Mouse (Mus musculus): Measurements from ENCODE around the gene Hspb7. TPM values are rescaled to one million over a fixed set of nuclear protein-coding genes. Genes with fewer than 3 reads are reported as not detected.

Hspb7 gene
- polyA plus RNA-seq, 1 experiment from 2014 or later, result 0.04 TPM

- H3K27me3 ChIP-seq (ENCODE audit: insufficient read depth, low read length), result no peaks in the 10 kb centered on the region
- H3K4me3 ChIP-seq (ENCODE audit: low read depth, low read length), result no peak overlapping the region
- H3K27ac ChIP-seq (ENCODE audit: low read depth), result no peak overlapping the region
- H3K4me2 ChIP-seq (ENCODE audit: low read depth, low read length), result no peak overlapping the region
- WGBS (ENCODE audit: insufficient replicate concordance), result 89% methylated on average over 9 of the region's 9 CpGs
- no peaks in the 10 kb centered on the region for H3K9me3 ChIP-seq (ENCODE audit: low read length)
- no peak for TF ChIP-seq EP300 (IDR thresholded peaks at IDR 0.05; ENCODE audit: low read depth)
- TF ChIP-seq CTCF (IDR thresholded peaks at IDR 0.05; ENCODE audit: low read depth), result no peak
- ATAC-seq, result no peak
- no peak overlapping the region for H3K9ac ChIP-seq (replicated peaks)
- no peaks in the 10 kb centered on the region for H3K4me1 ChIP-seq (ENCODE audit: insufficient read depth)
- no peak for DNase-seq
- peaks cover 95% of the 10 kb centered on the region for H3K36me3 ChIP-seq (replicated peaks; ENCODE audit: insufficient read depth, low read length)
Observed at GRCm38 (mm10) chr4:141469343-141469742, 48.8 kb downstream of the Hspb7 start.

GRCm38 (mm10) chr4:141471491-141471890 lies 50.9 kb downstream of the Hspb7 start:
- no peak overlapping the region for H3K4me2 ChIP-seq (ENCODE audit: low read depth, low read length)
- no peak for ATAC-seq
- H3K36me3 ChIP-seq (replicated peaks; ENCODE audit: insufficient read depth, low read length), result peaks cover 96% of the 10 kb centered on the region
- no peak for TF ChIP-seq EP300 (IDR thresholded peaks at IDR 0.05; ENCODE audit: low read depth)
- DNase-seq, result no peak
- no peak overlapping the region for H3K27ac ChIP-seq (ENCODE audit: low read depth)
- no peaks in the 10 kb centered on the region for H3K4me1 ChIP-seq (ENCODE audit: insufficient read depth)
- no peaks in the 10 kb centered on the region; the same call in 1 of the 2 replicates for H3K9me3 ChIP-seq (ENCODE audit: low read length)
- H3K27me3 ChIP-seq (ENCODE audit: insufficient read depth, low read length), result no peaks in the 10 kb centered on the region
- no peak overlapping the region for H3K4me3 ChIP-seq (ENCODE audit: low read depth, low read length)
- WGBS (ENCODE audit: insufficient replicate concordance), result 98% methylated on average over 16 of the region's 16 CpGs
- H3K9ac ChIP-seq (replicated peaks), result no peak overlapping the region

GRCm38 (mm10) chr4:141472641-141473321 lies 52.2 kb downstream of the Hspb7 start:
- no peak for ATAC-seq

GRCm38 (mm10) chr4:141474431-141474830 lies 53.9 kb downstream of the Hspb7 start:
- ATAC-seq (no peak), DNase-seq (no peak)
- Histone ChIP-seq H3K9me3 (ENCODE audit: low read length) (peaks cover 7% of the 10 kb centered on the region; the same call in 1 of the 2 replicates), H3K36me3 (replicated peaks; ENCODE audit: insufficient read depth, low read length) (peaks cover 98% of the 10 kb centered on the region), H3K27me3 (ENCODE audit: insufficient read depth, low read length) (no peaks in the 10 kb centered on the region), H3K4me2 (ENCODE audit: low read depth, low read length) (no peak overlapping the region), H3K27ac (ENCODE audit: low read depth) (no peak overlapping the region), H3K4me3 (ENCODE audit: low read depth, low read length) (no peak overlapping the region), H3K9ac (replicated peaks) (no peak overlapping the region), H3K4me1 (ENCODE audit: insufficient read depth) (no peaks in the 10 kb centered on the region; the same call in 1 of the 2 replicates)
- WGBS (ENCODE audit: insufficient replicate concordance), result 90% methylated on average over 19 of the region's 19 CpGs
- TF ChIP-seq CTCF (IDR thresholded peaks at IDR 0.05; ENCODE audit: low read depth) (no peak), EP300 (IDR thresholded peaks at IDR 0.05; ENCODE audit: low read depth) (no peak)

More at GRCm38 (mm10) chr4:141472641-141473321, 52.2 kb downstream of the Hspb7 start:
- H3K4me3 ChIP-seq (ENCODE audit: low read depth, low read length), result no peak overlapping the region
- H3K9me3 ChIP-seq (ENCODE audit: low read length), result no peaks in the 10 kb centered on the region; the same call in 1 of the 2 replicates
- DNase-seq, result no peak
- no peak overlapping the region for H3K27ac ChIP-seq (ENCODE audit: low read depth)
- no peak overlapping the region for H3K9ac ChIP-seq (replicated peaks)
- TF ChIP-seq EP300 (IDR thresholded peaks at IDR 0.05; ENCODE audit: low read depth), result no peak
- TF ChIP-seq CTCF (IDR thresholded peaks at IDR 0.05; ENCODE audit: low read depth), result no peak
- WGBS (ENCODE audit: insufficient replicate concordance), result 94% methylated on average over 32 of the region's 32 CpGs
- H3K36me3 ChIP-seq (replicated peaks; ENCODE audit: insufficient read depth, low read length), result peaks cover 97% of the 10 kb centered on the region
- no peaks in the 10 kb centered on the region for H3K27me3 ChIP-seq (ENCODE audit: insufficient read depth, low read length)
- H3K4me2 ChIP-seq (ENCODE audit: low read depth, low read length), result no peak overlapping the region
- no peaks in the 10 kb centered on the region for H3K4me1 ChIP-seq (ENCODE audit: insufficient read depth)

Other genes with a start within 250 kb of the Hspb7 start
- 0.43 and 0.79 TPM in 2 replicates for gene Rsg1, start 206.8 kb upstream of the Hspb7 start, polyA plus RNA-seq (2015; fragmentation: Nextera tagmentation; extraction: Ambion mirVana)
- 3.0 and 4.2 TPM in 2 replicates for gene Arhgef19, start 181.3 kb upstream of the Hspb7 start, polyA plus RNA-seq (2015; fragmentation: Nextera tagmentation; extraction: Ambion mirVana)
- 1.5 and 2.4 TPM in 2 replicates for gene Epha2, start 119.5 kb upstream of the Hspb7 start, polyA plus RNA-seq (2015; fragmentation: Nextera tagmentation; extraction: Ambion mirVana)
- 0.53 and 0.96 TPM in 2 replicates for gene Fam131c, start 52.6 kb upstream of the Hspb7 start, polyA plus RNA-seq (2015; fragmentation: Nextera tagmentation; extraction: Ambion mirVana)
- gene Clcnka, start 22.1 kb upstream of the Hspb7 start, polyA plus RNA-seq (2015; fragmentation: Nextera tagmentation; extraction: Ambion mirVana), result not detected in 2 replicates
- gene Clcnkb, start 4.8 kb upstream of the Hspb7 start, polyA plus RNA-seq (2015; fragmentation: Nextera tagmentation; extraction: Ambion mirVana), result not detected in 2 replicates
- gene Srarp, start 15.3 kb downstream of the Hspb7 start, polyA plus RNA-seq (2015; fragmentation: Nextera tagmentation; extraction: Ambion mirVana), result not detected in 2 replicates
- gene Zbtb17, start 23.9 kb downstream of the Hspb7 start, polyA plus RNA-seq (2015; fragmentation: Nextera tagmentation; extraction: Ambion mirVana), result 4.6 and 5.5 TPM in 2 replicates
- gene Spen, start 117.8 kb downstream of the Hspb7 start, polyA plus RNA-seq (2015; fragmentation: Nextera tagmentation; extraction: Ambion mirVana), result 2.3 and 3.0 TPM in 2 replicates
- 1.5 and 1.8 TPM in 2 replicates for gene Fblim1, start 185.3 kb downstream of the Hspb7 start, polyA plus RNA-seq (2015; fragmentation: Nextera tagmentation; extraction: Ambion mirVana)
- 17.3 and 17.8 TPM in 2 replicates for gene Tmem82, start 197.9 kb downstream of the Hspb7 start, polyA plus RNA-seq (2015; fragmentation: Nextera tagmentation; extraction: Ambion mirVana)
- 0.40 and 0.76 TPM in 2 replicates for gene Slc25a34, start 203.0 kb downstream of the Hspb7 start, polyA plus RNA-seq (2015; fragmentation: Nextera tagmentation; extraction: Ambion mirVana)
- 1.7 TPM in 2 replicates for gene Plekhm2, start 244.1 kb downstream of the Hspb7 start, polyA plus RNA-seq (2015; fragmentation: Nextera tagmentation; extraction: Ambion mirVana)

Measured in liver, postnatal 0 days (tissue).